In the genomic region with DNA sequence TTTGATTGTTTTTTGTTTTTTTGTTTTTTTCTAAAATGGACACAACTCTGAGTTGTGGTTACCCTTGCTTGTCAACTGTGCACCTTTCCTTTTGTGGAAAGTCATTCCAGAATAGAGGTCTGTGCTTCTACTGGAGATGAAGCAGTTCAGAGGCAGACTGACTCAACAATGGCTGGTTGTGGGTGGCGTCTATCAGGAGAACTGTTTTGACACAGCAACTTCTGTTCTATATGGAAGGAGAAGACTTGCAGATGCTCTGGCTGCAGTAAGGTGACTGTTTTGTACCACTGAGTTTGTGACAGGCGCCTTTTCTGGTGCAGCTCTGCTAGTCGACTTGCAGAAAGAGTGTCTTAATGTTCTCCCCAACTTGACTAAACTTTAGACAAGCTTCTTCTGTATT, we compare ENCODE assay signal across 17 mouse cellular contexts.
DNase-seq lines count a peak whose midpoint lies in the region; TF ChIP-seq lines count a peak whose summit lies in the region.
"Had no signal": no experiment of that assay in that cellular context is flagged by ENCODE, and none has a peak within 500 bp of the region (broad histone marks: within the 10 kb centered on the region; RNA-seq: fewer than 3 reads in every experiment).

No protein-coding gene starts in this region.

- peak overlapping the region; percentile 31; the same call in 1 of the 2 replicates for H3K27ac ChIP-seq in olfactory bulb, adult 2 months (ENCODE audit: insufficient read depth, low read depth, low read length)
- H3K27ac ChIP-seq: embryonic facial prominence, embryonic 12.5 days; embryonic facial prominence, embryonic 15.5 days; heart, adult 2 months; hindbrain, embryonic 12.5 days; hindbrain, embryonic 15.5 days had no signal

- H3K4me1 ChIP-seq in olfactory bulb, adult 2 months (ENCODE audit: control insufficient read depth, insufficient read depth, low read length), result peaks cover 5% of the 10 kb centered on the region
- H3K4me1 ChIP-seq: embryonic facial prominence, embryonic 12.5 days; hindbrain, embryonic 12.5 days; hindbrain, embryonic 15.5 days had no signal

- intact Hi-C loops in left cerebral cortex, postnatal 4 days (cut with DNase I), result no loop called here

- peak; percentile 46 to 49 for DNase-seq in frontal cortex, postnatal 36 days (ENCODE audit: low spot score in 2 of 2)
- no peak for DNase-seq in frontal cortex, postnatal 14 days (ENCODE audit: low spot score in 2 of 2)
- DNase-seq in left cerebral cortex, adult 18-20 months (ENCODE audit: low spot score in 2 of 2), result peak; percentile 27 to 40
- DNase-seq in left cerebral cortex, postnatal 4 days, result no peak
- DNase-seq in right cerebral cortex, adult 18-20 months, result peak; percentile 46
- no peak for DNase-seq in right cerebral cortex, postnatal 4 days
- DNase-seq in testis, postnatal 10 days (ENCODE audit: low spot score), result no peak
- DNase-seq: adrenal gland, postnatal 10 days; adrenal gland, postnatal 36 days; B cell, adult 2 months; gastrocnemius, postnatal 36 days; heart, adult 2 months had no signal

- TF ChIP-seq CTCF in olfactory bulb, adult 2 months (IDR thresholded peaks at IDR 0.05; ENCODE audit: insufficient read depth, low read depth, low read length), result no peak

- TF ChIP-seq POLR2A in olfactory bulb, adult 2 months (IDR thresholded peaks at IDR 0.05; ENCODE audit: insufficient read depth, low read depth, low read length), result no peak

- H3K4me3 ChIP-seq in olfactory bulb, adult 2 months (ENCODE audit: insufficient read depth, low read depth, low read length), result no peak overlapping the region
- H3K4me3 ChIP-seq: embryonic facial prominence, embryonic 12.5 days; embryonic facial prominence, embryonic 15.5 days; heart, adult 2 months; hindbrain, embryonic 12.5 days; hindbrain, embryonic 15.5 days had no signal

- 63% methylated on average over 3 of the region's 3 CpGs for WGBS in olfactory bulb, adult 2 months

Comparison
In these comparisons a context has a peak if more than half of its experiments do, and no peak if none do; other contexts are left out.
1. DNase-seq: peak in frontal cortex, postnatal 36 days (2 of 2), left cerebral cortex, adult 18-20 months (2 of 2) and right cerebral cortex, adult 18-20 months (single experiment); none in frontal cortex, postnatal 14 days (0 of 2), left cerebral cortex, postnatal 4 days (single experiment), right cerebral cortex, postnatal 4 days (single experiment) and testis, postnatal 10 days (single experiment).